Mouse (Mus musculus): ENCODE results near the gene Sumf2.

The Sumf2 gene

DNA sequence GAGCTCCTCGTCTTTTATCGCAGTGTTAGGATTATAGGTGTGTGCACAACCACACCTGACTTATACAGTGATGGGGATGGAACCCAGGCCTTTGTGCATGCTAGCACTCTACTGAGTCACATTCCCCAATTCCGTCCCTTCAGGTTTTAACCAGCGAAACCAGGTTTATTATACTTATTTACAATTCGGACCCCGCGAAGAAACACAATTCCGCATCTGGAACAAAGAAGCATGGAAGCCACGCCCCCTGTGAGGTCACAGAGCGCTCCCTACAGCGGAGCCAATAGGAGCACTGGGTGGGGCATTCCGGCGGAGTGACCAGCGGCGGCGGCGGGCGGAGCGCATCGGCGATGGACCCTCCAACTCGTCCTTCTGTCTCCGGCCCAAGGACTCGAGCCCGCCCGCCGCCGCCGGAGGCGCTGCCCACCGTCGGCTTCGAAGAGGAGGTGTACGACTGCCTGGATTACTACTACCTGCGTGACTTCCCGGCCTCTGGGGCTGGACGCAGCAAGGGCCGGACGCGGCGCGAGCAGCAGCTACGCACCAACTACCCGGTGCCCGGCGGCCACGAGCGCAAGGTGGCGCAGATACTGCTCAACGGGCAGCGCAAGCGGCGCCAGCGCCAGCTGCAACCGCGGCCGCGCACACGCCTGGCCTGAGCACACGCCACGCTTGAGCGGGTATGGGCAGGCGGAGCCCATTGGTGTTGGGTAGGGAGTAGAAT, 61.6 kb downstream of the Sumf2 start, which contains the start of gene Nupr1l:
Nupr1l (plus strand) TSS at position 299 of the 724 bp plus-strand sequence.
- peak; percentile 97 for DNase-seq

DNA sequence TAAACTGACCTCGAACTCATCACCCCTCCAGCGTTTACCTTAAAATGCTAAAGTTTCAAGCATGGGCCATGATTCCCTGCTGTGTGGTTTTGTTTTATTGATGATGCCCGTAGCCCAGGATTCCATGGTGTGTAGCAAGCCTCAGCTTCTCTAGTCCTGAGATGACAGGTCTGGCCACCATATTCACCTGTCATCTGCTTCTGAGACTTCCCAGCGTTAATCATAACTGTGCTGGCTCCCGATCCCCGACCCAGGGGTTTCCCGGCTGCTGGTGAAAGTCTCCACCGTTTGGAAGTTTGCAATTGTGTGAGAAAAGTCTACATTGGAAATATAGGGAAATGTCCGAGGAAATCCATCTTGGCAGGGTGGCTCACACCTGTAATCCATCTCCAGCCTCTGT, 62.4 kb downstream of the Sumf2 start:
- no peak for DNase-seq

DNA sequence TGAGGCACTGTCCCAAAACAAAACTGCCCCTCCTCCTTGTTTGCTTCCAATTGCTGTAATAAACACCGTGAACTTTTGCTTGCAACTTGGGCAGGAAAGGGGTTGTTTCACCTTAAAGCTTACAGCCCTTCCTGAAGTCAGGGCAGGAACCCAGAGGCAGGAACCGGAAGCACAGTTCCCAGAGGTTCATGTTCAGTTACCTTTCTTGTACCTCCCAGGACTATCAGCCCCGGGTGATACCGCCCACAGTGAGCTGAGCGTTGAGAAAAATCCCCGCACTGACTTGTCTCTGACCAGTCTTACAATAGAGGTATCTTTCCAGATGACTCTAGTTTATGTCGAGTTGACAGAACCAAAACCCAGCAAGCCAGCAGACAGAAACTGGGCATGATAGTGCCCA, 62.8 kb downstream of the Sumf2 start:
- no peak for DNase-seq

Data from kidney, postnatal 10 days (tissue).